Mouse (Mus musculus) testis, postnatal 10 days (tissue): ENCODE results near the gene Odf2.
"Not testable (repeated sequence)": the region's sequence is repeated elsewhere in the genome, so short reads cannot be mapped to it uniquely, and the experiment has no call there.

ENCODE experiments used
- DNase-seq: peaks from one replicate; pipeline ENCODE4 v3.0.0; 2021; ENCODE audit warnings: low spot score

Odf2 gene

DNA sequence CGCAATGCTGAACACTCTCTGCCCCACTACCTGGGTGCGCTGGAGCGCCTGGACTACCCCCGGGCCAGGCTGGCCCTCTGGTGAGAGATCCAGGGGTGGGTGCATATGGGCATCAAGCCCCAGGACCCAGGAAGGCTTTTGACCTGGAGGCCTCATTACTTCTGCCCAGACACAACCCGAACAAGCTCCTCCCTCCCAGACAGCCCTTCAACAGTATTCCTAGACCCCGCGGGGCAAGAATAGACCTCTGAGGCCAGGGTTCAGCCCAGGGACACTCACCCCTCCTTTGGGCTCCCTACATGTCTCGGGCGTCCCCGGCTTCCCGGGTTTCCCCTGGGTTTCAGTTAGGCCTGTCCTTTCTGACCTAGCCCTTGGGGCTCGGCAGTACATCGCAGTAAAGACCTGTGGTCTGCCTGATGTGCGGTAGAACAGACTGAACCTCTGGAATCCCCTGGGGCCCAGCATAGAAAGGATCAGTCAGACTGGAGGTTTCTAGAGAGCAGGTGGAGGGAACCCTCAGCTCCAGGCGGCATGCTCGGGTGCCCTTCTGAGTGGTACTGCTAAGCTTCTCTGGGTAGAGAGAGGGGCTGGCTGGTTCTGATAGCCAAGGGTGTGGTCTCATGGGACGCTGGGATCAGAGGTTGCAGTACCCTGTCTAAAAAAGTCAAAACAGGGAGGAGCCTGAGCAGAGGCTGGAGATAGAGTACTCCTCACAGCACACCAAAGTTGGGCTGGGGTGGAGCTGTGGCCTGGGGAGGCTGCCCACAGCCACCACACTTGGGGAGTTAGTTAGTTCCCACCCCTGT, 19.2 kb upstream of the Odf2 start:
- no peak for DNase-seq

GRCm38 (mm10) chr2:29872581-29873295, 16.3 kb upstream of the Odf2 start:
- no peak for DNase-seq

DNA sequence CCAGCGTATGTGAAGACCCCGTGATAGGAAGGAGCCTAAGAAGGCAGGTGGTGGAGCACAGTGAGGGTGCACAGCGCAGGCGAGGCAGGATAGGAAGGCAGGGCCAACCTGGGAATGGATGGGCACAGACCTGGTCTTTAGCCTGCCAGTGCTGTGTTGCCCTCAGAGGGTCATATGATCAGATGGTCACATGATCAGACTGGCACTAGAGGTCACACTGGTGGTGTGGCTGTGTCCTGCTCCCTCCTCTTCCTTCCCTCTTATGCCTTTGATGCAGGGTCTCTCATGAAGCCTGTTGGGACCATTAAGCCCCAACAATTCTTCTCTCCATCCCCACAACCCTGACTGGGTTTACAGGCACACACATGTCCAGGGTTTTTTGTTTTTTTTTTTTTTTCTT, 15.2 kb upstream of the Odf2 start:
- DNase-seq = no peak

- DNase-seq = no peak
Measured at GRCm38 (mm10) chr2:29878061-29878460, 11.0 kb upstream of the Odf2 start.

DNA sequence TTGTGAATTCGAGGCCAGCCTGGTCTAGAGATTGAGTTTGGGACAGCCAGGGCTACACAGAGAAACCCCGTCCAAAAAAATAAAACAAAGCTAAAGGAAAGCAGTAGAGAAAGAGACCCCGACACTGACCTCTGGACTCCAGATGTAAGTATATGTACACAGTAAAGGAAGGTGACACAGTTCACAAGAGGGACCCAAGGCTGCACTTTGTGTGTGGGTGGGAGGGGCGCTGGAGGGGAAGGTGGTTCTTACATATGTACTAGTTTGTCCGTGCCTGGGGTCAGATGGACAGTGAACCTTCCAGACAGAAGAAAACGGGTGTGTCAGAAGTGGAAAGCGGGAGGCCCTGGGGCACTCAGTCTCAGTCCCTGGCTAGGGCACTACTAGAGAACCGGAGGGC, 9.8 kb upstream of the Odf2 start:
- DNase-seq = no peak

- DNase-seq = peak; percentile 57
Measured at GRCm38 (mm10) chr2:29879964-29880830, 8.8 kb upstream of the Odf2 start.

- DNase-seq = not testable (repeated sequence)
Measured at GRCm38 (mm10) chr2:29886659-29887292, 2.2 kb upstream of the Odf2 start.

DNA sequence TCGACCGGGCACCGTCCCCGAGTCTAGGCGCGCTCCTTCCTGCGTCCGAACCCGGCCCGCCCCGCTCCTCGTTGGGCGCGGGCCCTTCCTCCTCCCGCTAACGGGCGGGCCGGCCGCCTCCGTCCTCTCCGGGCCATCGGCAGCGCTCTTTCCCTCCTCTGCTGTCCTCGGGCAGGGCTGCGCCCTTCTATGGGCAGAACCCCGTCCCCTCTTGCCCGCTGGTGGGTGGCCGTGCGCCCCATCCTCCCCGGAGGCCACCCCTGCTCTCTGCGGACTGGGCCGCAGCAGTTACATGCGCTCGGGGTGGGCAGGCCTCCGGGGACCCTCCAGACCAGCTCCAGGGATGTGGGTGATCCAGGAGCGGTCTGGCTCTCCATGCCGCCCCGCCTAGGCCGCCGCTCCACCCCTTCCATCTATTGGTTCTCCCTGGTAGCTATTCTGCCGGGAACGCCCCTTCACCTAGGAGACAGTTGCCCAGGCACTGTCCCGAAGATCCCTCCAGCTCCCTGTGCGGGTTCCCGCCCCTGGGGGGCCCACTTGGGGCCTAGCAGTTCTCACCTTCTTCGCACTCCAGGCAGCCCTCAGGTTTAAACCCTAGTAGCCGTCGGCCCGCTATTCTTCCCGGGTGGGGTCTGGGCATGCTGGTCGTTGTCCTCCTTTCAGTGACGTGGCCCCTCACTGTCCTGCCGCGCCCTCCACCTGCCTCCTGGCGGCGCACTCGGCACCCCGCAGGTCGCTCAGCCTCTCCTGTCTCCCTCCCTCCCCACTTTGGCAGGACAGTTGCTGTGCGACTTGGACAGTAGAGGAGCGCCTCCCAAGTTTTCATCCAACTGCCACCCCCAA, 1.2 kb downstream of the Odf2 start:
- DNase-seq = peak; percentile 91

GRCm38 (mm10) chr2:29891773-29892172, 2.8 kb downstream of the Odf2 start:
- DNase-seq = no peak

DNA sequence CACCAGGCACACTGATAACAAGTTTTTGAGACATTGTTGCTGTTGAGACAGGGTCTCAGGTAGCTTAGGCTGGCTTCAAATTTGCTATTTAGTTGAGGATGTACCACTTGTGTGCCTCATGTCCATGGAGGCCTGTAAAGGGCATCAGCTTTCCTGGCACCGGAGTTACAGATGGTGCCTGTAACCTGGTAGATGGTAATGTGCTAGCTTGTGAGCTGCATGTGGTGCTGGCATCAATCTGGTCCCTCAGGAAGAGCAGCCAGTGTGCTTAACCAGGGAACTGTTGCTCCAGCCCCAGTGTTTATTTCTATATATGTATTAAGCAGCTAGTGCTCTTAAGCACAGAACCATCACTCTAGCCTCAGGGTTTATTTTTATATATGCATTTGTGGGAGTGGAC, 7.0 kb downstream of the Odf2 start:
- DNase-seq = no peak

DNA sequence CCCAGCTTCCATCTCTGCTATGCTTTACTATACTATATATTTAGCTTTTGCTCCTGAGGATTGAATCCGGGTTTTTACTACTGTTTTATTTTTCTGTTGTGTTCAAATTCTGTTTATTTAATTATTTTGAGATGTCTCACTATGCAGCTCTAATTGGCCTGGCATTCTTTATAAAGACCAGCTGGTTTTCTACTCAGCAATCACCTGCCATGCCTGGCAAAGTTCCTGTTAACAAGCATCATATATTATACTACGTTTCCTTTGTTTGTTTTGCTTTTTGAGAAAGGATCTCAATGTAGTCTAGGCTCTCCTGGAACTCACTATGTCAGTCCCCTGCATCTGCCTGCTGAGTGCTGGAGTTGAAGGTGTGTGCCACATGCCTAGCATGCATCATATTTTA, 8.3 kb downstream of the Odf2 start:
- no peak for DNase-seq

GRCm38 (mm10) chr2:29898081-29898480, 9.1 kb downstream of the Odf2 start:
- no peak for DNase-seq

GRCm38 (mm10) chr2:29902194-29902593, 13.2 kb downstream of the Odf2 start:
- no peak for DNase-seq

GRCm38 (mm10) chr2:29908171-29908570, 19.1 kb downstream of the Odf2 start:
- DNase-seq = not testable (repeated sequence)

DNA sequence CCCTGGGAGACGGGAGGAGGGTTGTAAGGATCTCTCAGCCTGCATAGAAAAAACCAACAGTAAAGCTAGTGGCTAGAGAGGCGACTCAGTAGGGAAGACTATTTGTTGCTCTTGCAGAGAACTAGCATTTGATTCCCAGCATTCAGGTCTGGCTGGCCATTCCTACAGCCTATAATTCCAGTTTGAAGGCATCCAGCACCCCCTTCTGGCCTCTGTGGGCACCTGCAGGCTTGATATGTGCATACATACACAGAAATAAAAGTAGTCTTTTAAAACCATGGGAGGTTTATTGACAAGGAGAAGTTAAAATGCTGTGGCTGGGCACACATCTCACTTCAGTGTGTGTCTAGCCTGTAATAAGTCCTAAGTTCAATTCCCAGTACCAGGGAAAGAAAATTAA, 21.0 kb downstream of the Odf2 start:
- no peak for DNase-seq

DNA sequence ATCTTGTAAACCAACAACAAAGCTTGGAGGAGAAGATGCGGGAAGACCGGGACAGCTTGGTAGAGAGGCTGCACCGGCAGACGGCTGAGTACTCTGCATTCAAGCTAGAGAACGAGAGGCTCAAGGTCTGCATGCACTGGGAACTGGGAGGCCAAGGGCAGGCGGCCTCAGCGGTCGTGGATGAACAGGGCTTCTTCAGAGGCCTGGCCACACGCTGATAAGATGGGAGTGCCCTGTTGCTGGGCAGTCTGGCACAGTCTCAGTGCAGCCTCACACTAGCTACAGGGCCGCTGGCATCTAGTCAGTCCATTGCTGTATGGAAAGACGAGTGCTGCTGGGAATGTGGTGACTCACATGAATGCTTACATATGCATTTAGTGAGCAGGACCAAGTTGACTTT, 28.6 kb downstream of the Odf2 start:
- DNase-seq = no peak

DNA sequence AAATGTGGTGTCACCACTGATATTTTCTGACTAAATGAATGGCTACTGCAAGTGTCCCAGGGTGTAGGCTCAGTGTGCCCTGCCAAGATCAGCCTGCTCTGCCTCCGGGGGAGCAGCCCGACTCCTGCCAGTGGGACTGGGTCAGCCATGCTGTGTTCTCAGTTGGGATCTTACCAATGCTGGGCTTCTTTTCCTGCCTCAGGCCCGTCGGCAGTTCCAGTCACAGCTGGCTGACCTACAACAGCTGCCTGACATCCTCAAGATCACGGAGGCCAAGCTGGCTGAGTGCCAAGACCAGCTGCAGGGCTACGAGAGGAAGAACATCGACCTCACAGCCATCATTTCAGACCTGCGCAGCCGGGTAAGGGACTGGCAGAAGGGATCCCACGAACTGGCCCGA, 33.0 kb downstream of the Odf2 start:
- peak; percentile 85 for DNase-seq

- DNase-seq = no peak
Measured at GRCm38 (mm10) chr2:29926542-29926941, 37.5 kb downstream of the Odf2 start.

DNA sequence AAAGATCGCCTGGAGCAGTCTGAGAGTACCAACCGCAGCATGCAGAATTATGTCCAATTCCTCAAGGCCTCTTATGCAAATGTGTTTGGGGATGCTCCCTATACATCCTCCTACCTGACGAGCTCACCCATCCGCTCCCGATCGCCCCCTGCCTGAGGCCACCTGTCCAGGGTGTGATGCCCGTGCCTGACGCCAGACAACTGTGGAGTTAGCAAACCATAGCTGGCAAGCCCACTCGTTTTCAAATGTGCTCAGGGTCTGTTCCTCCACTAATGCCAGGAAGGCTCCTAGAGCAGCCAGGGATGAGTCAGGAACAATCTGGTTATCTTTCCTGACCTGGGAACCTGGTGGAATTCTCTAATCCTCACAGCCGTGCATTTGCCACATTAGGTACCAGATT, 41.5 kb downstream of the Odf2 start:
- DNase-seq = no peak

DNA sequence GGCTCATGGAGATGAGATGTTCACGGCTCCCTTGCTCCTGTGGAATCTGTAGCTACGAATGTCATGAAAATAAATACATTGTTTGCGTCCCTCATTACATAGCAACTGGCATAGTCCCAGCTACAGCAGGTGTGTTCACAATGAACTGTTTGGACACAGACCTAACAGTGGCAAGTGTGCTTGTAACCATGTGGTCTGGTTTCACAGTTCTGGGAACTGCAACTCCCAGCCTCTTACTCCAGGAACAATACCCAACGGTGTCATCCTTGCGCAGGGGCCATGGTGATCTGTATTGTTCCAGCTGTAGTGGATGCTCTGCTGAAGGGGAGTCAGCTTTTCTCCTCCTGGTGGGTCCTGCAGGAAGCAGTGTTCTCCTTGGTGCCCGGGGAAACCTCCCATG, 42.2 kb downstream of the Odf2 start:
- no peak for DNase-seq

- peak; percentile 99 for DNase-seq
Measured at GRCm38 (mm10) chr2:29934906-29935599, 46.0 kb downstream of the Odf2 start, which contains the start of gene Gle1. Gene Gle1, plus strand, starts transcription at chr2:29935426.
